Mouse (Mus musculus): Measurements from ENCODE around the gene Peli2. TPM values are rescaled to one million over a fixed set of nuclear protein-coding genes. Genes with fewer than 3 reads are reported as not detected.

Peli2 gene
- 15.6 TPM for polyA plus RNA-seq (2014; fragmentation: Illumina TruSeq; extraction: RNeasy Lipid Tissue Mini Kit (QIAGEN cat#74804); ENCODE audit: low read depth, low replicate concordance)

DNA sequence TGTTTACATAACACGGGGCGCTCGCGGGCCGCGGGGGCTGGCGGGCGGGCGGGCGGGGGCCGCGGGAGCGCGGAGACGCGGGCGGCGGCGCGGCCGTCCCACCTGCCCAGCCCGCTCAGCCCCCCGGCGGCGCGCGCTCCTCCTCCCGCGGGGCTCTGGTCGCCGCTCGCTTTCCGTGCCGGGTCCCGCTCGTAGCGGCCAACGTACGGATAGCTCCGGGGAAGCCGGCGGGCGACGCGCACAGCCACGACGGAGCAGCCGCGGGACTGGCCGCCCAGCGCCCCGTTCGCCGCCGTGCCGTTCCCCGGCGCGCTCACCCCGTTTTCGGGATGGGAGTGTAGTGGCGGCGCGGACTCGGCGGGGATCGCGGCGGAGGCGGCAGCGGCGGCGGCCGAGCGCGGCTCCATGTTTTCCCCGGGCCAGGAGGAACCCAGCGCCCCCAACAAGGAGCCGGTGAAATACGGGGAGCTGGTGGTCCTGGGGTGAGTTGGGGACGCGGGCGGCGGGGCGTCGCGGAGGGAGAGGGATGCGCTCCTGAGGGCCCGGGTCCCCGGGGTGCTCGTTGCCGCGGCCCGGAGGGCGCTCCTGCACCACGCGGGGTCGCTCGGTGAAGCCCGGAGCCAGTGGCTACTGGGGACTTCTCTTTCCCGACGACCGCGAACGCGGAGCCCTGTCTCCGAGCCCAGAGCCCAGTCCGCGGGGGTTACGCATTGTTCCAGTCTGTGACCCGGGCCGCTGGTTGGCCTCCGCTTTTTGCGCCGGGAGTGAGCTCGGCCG, at the start of gene Peli2:
Peli2 (plus strand) TSS at position 72 of the 777 bp plus-strand sequence.

